Mouse (Mus musculus) lung, postnatal 4 days (tissue): ENCODE data around the gene Cables2.
A peak's percentile ranks its signal among the peaks of the same experiment; 100 is the strongest.

Experiments
- DNase-seq, 2 experiments: peaks; one replicate each; pipeline ENCODE4 v3.0.0; 2021

Cables2 gene

DNA sequence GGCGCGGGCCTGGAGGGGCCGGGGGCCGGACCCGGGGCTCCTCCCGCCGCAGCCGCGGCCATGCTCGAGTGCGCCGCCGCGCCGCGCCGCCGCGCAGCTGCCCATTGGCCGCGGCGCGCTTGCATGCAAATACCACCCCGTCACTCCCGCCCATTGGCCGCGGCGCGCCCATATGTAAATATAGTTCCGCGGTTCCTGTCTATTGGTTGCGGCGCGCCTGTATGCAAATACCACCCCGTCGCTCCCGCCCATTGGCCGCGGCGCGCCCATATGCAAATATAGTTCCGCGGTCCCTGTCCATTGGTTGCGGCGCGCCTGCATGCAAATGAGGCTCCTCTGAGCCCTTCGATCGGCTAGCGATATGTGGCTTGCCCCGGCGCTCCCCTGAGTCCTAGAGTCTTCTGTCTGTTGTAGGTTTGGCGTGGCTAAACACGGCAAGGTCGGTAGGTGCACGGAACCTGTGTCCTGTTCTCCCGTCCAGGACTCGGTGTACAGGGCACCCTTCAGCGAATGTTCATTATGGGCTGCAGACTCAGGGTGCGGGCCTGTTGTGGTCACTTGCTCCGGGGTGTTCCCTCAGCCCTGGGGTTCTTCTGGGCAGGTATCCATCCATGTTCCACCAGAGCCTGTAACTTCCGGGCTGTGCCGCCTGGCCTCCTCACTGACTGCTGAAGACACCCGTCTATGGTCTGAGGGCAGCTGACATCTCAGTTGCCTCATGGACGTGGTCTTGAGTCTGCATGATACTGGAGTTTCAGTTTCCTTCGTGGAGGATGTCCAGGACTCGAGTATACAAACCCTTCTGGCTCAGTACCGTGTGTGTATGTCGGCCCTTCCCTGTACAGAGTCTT is at the start of gene Cables2:
Gene Cables2 (minus strand): TSS at position 103 of the 851 bp plus-strand sequence.
- DNase-seq = peak; percentile 94 to 98

DNA sequence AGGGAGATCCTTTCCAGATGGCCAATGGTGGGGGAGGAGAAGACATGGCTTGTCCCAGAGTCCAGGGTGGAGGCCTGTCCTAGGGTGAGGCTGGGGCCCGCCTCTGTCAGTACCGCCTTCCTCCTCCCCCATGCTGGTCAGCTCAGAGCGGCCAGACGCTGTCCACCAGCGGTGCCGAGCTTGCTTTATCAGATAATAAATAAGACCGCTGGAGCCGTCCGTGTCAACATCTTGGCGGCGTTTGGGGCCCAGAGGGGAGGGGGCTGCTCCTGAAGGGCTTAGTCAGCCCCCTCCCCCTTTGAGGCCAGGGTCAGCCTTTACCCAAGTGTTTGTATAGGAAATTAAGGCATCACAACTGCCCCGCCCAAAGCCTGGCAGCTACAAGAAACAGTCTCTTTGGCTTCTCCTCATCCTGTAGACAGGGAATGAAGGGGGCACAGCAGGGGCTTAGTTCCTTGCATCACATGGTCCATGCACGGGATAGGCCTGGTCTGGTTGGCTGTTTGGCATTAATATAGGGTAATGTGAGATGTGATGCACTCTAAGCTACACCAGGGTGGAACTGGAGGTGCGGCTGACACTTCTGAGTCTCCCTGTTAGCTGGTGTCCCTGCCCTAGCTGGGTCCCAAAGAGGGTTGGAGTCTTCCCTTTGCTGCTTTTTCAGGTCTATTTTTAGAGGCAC is 49.5 kb upstream of the Cables2 start:
- peak; percentile 74 to 91 for DNase-seq

DNA sequence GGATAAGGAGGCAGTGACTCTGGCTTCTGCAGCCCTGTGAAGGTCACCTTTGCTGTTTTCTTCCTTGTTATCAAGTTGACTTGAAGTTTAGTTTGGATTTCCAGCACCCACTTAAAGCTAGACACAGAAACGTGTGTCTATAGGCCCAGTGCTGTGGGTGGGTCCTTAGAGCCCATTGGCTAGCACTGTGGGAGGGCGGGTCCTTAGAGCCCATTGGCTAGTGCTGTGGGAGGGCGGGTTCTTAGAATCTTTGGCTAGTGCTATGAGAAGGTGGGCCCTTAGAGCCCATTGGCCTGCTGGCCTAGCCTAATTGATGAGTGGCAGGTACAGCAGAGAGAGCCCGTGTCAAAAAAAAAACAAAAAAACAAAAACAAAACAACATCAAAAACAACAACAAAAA is 46.9 kb upstream of the Cables2 start:
- no peak for DNase-seq

DNA sequence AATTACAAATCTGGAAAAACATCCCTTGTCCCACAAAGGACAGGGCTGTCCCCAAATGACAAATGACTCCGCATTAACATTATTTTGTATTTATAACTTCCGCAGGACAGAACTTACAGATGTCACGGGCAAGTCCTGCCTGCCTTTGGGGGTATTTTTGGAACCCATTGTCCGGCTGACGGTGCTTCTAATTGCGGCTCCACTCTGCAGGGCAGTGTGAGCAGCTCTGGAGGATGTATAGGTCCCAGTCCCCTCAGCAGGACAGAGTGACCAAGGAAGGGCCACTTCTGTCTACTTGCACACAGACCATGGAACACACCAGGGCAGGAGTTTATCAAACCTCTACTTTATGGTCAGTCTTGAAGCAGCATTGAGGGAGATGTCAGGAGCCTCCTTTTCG is 44.3 kb upstream of the Cables2 start:
- no peak for DNase-seq

DNA sequence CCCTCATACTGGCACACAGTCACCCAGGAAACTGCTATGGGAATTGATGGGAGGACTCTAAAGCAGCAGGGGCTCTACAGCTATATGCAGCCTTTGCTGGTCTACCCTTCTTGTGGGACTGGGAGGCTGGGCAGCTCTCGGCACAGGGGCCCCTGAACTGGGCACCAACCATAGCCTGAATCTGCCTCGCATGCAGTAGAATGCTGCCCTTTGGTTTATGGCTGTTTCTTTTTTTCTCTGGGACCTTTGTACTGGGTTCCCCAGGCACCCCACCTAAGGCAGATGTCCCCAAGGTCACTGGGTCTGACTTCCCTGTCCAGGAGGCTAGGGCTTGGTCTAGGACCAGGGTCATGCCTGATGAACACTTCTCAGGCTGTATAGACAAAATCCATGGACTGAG is 41.0 kb upstream of the Cables2 start:
- no peak for DNase-seq

DNA sequence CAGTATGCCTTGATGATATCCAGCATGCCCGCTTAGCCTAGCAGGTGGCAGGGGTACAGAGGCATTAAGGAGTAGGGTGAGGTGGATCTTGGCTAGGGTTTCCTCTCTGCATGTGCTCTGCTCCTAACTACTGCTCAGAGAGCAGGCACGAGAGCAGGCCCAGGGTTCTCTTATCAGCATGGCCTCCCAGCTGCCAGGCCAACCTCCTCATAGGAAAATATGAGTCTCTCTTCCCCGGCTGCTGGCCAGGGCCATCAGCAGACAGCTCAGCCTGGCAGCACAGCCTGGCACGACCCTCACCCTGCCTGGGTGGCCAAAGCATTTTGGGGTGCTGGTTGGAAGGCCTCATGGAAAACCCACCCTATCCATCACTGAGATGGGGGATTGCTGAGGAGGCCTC is 37.9 kb upstream of the Cables2 start:
- DNase-seq = no peak

DNA sequence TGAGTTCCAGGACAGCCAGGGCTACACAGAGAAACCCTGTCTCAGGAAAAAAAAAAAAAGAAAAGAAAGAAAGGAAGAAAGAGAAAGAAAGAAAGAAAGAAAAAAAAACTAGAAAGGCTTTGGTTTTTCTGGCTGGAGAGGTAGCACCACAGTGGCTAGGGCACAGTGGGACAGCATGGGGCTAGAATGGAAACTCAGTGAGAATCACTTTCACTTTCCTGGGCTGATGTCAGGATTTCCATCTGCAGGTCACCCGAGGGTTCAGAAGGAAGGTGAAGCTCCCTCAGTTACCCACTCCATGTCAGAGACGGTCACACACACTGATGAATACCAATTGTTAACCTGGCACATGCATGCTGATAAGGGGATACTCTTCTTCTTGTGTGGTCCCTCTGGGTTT is 34.4 kb upstream of the Cables2 start:
- DNase-seq = no peak

DNA sequence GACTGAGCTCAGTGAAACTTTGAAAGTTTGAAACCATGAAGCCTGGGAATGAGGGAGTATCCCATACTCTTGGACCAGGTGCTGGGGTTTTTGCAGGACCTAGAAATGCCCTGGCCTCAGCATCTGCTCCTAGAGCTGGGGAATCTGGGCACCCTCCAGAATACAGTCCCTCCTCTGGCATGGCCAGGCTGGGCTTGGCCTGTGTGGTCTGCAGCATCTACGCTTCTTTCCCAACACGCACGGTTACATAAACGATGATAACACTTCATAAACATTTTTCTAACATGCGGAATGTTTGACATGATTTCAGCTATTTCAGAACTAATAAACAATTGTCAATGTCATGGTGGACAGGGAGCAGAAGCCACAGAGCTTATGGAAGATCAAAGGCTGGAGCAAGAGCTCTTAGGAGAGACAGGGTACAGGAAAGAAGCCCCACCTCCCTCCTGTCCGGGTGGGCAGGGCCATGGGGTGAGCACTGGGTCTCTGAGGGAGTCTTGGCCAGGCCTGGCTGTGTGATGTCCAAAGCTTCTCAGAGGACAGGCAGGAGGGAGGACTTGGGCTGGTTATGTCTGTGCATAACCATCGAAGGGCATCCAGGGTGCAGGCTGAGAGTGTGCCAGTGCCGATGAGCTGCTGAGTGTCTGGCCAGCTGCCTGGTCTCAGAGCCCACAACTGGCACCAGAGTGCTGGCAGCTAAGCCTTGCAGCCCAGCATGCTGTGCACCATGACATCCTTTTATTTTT is 33.3 kb upstream of the Cables2 start:
- peak; percentile 73 to 92 for DNase-seq

DNA sequence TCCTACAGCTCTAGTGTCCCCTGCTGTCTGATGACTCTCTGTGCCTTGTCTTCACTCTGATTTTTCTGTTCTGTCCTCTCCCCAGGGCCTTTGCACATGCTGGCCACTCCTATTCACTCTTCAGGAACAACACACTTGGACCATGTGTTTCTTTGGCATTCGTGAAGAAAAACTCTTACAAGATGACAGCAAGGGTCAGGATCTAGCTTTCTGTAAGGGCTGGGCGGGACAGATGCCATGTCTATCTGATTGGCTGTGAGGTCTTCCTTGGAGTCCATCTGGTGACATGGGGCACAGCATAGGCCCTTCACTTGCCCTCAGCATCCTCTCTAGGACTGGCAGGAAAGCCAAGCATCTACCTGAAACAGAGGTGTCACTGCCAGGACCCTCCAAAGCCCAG is 32.7 kb upstream of the Cables2 start:
- DNase-seq = peak in 1 of 2 experiments; percentile 64

DNA sequence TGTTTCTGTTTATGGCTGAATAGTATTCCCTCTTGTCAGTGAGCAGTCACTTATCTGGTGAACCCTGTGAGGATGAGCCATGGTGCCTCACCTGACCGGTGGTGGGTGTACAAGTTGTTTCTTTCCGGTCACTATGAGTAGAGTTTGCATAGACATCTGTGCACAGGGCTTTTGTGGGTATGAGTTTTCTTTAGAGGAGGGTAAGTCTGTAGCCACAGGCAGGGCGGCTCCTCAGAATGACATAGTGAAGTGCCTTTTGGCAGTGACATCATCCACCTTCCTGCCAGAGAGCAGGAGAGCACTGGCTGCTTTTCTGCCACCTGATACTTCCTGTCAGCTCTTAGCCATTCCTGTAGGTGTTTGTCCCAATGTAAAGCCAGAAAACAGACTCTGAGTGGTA is 32.2 kb upstream of the Cables2 start:
- no peak for DNase-seq

DNA sequence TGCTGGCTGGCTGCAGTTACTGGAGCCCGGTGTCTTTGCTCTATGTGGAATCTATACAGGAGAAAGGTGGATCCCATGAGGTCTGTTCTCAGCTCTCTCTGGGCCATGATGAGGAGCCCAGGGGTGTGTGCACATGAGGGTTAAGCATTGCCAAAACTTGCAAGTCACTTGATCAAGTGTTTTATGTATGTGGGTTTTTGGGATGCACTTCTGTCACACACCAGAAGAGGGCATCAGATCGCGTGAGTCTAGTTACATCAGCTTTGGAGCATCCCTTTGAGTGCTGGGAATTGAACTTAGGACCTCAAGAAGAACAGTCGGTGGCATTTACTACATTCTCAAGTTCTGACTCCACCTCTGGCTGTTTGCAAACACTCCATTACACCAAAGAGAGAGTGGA is 31.3 kb upstream of the Cables2 start:
- no peak for DNase-seq

DNA sequence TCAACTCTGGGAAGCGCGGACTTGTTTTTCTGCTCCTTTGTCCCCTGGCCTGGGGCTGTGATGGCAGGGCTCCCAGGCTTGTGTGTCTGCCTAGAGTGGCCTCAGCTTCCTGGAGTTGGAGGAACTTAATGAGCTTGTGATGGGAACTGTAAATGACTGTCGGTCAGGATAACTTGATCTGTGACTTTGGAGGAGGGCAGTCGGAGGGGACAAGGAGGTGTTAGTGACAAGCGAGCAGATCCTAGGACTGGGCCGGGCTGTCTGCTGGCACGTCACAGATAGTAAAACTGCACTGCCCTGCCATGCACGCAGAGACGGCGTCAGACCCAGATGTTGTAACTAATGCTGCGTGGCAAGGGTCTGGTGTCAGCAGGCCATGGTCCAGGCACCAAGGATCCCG is 30.2 kb upstream of the Cables2 start:
- peak; percentile 73 to 93 for DNase-seq

DNA sequence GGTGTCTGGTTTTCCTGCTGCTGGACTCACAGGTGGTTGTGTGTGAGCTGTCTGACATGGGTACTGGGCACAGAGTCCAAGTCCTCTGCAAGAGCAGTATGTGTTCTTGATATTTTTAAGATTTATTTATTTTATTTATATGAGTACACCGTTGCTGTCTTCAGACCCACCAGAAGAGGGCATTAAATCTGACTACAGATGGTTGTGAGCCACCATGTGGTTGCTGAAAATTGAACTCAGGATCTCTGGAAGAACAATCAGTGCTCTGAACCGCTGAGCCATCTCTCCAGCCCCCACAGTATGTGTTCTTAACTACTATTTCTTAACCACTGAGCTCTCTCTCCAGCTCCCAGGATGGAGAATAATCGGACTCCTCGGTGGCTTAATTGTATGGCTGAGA is 28.9 kb upstream of the Cables2 start:
- DNase-seq = no peak

DNA sequence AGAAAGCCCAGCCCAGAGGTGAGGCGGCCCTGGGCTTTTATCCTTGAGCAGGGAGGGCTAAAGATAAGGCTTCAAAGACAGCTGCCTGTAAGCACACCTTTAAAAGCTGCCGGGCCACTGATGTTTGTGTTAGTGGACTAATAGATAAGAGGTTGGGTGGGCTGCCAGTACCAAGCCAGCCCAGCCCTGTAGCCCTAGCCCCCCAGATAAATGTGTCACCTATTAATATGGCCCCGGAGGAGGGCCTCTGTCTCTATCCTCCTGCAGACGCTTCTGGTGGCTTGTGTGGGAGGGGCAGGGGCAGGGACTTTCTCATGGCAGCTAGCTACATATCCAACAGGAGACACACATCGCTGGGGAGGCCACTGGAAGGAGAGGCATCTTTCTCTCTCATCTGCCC is 27.5 kb upstream of the Cables2 start:
- DNase-seq = no peak

DNA sequence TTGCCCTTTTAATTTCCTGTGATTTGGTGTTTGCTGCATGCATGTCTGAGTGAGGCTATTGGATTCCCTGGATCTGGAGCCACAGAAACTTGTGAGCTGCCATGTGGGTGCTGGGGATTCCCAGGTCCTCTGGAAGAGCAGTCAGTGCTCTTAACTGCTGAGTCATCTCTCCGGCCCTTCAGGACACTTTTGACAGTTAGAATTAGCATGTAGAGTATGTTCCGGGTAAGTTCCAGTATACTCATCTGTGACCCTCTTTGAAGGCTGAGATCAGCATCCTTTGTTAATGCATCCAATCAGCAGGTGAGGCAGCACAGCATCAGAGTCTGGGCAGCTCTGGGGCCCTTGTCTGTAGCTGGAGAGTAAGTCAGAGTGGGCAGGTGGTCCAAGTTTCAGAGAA is 27.0 kb upstream of the Cables2 start:
- no peak for DNase-seq

DNA sequence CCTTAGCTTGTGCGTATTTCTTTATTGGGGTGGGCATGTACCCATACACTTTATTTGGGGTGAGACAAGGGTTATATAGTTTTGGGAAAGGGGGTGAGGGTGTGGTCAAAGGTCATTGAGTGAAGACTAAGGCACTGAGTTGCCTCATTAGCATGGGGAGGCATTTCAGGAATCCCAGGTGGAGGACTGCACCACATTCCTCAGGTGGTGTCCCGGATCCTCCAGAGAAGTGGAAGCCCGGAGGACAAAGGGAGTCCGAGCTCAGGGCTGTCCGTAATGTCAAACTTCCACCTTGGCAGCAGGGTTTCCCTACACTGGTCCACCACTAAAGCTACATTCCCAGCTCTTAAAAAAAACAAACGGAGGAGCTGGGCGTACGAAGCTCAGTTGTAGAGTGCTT is 19.6 kb upstream of the Cables2 start:
- no peak for DNase-seq

DNA sequence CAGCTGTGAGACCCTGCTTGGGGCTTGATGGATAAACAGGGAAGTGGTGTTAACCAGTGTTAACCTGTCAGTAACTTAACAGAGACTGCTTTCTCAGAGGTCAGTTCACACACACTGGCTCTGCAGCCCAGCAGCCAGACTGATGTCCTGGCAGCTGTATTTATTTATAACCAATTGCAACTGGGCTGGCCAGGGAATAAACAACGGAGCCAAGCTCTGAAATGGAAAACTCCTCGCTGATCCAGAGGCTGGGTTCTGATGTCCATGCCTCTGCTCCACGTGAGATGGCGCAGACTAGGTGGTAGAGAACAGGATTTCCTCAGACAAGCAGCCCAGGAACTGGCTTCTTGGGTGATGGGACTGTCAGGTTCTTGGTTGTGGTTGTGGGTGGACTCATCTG is 18.7 kb upstream of the Cables2 start:
- peak in 1 of 2 experiments; percentile 45 for DNase-seq

DNA sequence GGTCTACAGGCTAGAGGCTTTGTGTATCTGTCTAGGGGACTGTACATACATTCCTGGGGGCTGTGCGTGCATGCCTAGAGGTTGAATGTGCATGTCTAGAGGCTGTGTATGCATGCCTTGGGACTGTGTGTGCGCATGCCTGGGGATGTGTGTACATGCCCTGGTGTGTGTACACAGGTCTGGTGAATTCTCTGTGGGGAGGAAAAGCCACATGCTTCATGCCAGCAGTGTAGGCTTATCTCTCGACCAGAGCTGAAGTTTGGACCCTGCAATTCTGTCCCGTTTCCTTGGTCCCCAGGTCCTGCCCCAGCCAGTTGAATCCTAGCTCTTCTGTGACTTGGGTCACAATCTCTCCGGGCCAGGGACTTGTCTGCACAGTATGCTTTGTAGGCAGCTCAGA is 18.3 kb upstream of the Cables2 start:
- DNase-seq = no peak

DNA sequence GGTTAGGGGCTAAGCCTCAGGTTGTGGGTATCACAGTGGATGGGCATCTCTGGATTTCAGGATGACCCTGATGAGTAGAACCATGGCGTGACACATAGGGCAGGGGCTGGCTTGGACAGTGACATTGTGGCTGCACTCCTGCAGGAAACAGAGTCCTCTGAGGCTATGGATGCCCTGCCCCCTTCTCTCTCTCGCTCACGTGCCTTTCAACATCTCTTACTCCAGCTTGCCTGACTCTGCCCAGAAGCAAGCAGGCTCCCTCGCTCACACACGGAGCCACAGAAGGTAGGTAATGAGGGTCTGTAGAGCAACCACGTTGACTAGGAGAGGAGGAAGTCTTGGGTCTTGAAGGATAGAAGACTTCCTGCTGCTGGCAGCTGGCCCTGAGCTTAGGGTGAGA is 17.2 kb upstream of the Cables2 start:
- DNase-seq = no peak

DNA sequence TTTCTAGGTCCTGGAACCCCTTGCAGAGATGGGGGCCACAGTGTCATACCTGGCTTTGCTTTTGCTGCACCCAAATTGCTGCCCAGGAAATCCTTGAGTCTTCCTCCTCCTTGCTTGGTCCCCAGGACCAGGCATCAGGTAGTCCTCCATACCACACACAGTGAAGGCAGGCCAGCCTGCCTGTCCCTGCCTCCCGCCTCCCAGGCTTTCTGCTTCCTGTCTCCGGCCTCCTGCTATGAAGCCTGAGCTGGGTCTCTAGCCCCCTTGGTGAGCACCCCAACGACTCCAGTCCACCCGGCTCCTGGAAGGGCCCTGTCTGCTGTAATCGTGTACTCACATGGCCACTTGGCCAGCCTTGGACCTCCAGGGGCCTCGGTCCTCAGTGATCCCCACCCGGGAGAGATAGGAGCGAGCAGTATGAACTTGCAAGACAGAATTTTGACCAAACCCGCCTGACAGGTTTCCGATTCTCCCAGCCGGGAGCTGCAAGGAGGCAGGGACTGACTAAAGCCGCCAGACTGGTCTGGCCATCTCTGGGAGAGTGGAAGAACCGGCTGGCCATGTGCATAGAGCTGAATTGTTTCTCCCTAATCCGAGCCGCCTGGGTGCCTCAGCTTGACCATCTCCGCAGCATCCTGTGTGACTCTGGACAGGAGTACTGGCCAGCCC is 16.3 kb upstream of the Cables2 start, which contains the start of gene Rbbp8nl:
Gene Rbbp8nl (minus strand): TSS at position 440 of the 669 bp plus-strand sequence.
- DNase-seq = peak; percentile 76 to 88

DNA sequence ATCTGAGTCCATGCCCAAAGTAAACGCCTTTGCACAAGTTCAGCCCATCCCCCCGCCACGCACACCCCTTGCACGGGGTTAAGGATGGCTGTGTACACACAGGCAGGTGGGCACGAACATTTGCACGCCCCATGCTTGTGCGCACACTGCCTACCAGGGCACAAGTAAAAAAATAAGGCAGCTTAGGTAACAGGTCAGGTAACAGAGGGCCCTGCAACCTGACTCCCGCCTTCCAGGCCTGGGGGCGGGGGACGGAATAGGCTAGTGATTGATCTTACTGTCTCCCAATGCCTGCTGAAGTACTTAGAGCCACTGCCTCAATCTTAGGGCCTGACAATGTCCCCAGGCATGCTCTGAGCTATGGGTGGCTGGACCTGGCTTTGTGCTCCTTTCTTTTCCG is 15.7 kb upstream of the Cables2 start:
- DNase-seq = no peak

DNA sequence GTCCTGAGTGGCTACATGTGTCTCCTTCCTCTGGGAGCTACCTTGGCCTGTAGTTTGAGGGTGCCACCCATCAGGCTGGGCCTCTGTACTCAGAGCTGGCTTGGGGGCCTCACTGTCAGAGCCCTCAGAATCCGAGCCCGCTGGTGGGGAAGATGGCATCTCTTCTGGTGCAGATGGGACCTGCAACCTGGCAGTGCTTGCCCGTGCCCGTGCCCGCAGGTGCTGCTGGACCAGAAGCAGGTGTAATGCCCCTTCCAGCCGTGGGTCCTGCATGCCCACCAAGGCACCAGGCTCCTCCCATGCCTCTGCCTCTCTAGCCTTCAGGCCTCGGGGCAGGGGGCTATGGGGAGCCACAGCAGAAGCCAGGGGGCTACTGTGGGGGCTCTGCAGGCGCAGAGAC is 6.0 kb upstream of the Cables2 start:
- no peak for DNase-seq

DNA sequence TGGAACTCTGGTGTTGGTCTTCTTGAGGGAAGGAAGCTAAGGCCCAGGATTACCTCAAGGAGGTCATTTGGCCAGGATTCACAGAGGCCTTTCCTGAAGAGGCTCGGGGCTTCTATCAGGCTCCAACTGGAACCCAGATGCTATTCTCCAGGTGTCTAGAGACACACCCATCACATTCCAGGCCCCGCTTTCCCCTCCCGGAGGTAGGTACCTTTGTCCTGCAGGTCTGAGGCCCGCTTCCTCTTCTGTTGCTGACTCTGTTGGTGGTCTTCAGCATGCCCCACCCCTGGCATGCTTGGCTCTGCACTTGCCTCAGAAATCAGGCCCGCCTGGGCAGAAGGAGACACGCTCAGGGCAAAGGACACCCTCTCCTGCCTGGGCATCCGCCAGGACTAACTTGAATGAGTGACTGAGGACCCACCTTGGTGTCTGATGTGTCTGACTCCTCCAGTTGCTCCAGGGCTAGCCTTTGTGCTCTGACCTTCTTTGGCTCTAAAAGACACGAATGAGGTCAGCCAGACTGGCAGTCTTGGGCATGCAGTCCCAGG is 4.6 kb upstream of the Cables2 start:
- no peak for DNase-seq
